Mouse (Mus musculus) olfactory bulb, adult 2 months (tissue): ENCODE data around the gene Sh3d21.

Experiments used
- CTCF ChIP-seq: fragments of 200-500 bp; IDR thresholded peaks from 2 replicates; pipeline ENCODE4 v1.5.1; 2012; ENCODE audit warnings: low read depth, mild to moderate bottlenecking, low read length, moderate library complexity; ENCODE audit not compliant: insufficient read depth
- POLR2A ChIP-seq: fragments of 200-500 bp; IDR thresholded peaks from 2 replicates; pipeline ENCODE4 v1.6.1; 2012; ENCODE audit warnings: mild to moderate bottlenecking, low read depth, low read length, moderate library complexity; ENCODE audit not compliant: insufficient read depth

GRCm38 (mm10) chr4:126146974-126147532 lies 16.2 kb downstream of the Sh3d21 start:
- TF ChIP-seq CTCF (no peak), POLR2A (no peak)
